Mouse (Mus musculus) kidney, adult 8-10 months (tissue): ENCODE data around the gene Ptpru.
"Not testable (repeated sequence)": the region's sequence is repeated elsewhere in the genome, so short reads cannot be mapped to it uniquely, and the experiment has no call there.

Experiments used
- DNase-seq, 2 experiments: peaks; one replicate each; pipeline ENCODE4 v3.0.0; 2022

Ptpru gene

GRCm38 (mm10) chr4:131833971-131834609, 4.0 kb downstream of the Ptpru start:
- DNase-seq = peak; percentile 36 to 47

- no peak for DNase-seq
Measured at GRCm38 (mm10) chr4:131832759-131833407, 5.2 kb downstream of the Ptpru start.

GRCm38 (mm10) chr4:131831546-131832045, 6.5 kb downstream of the Ptpru start:
- DNase-seq = no peak

- no peak for DNase-seq
Measured at GRCm38 (mm10) chr4:131829123-131829522, 9.0 kb downstream of the Ptpru start.

- DNase-seq = no peak
Measured at GRCm38 (mm10) chr4:131826905-131827304, 11.2 kb downstream of the Ptpru start.

- DNase-seq = no peak
Measured at GRCm38 (mm10) chr4:131825830-131826229, 12.3 kb downstream of the Ptpru start.

GRCm38 (mm10) chr4:131824939-131825338, 13.1 kb downstream of the Ptpru start:
- DNase-seq = no peak

GRCm38 (mm10) chr4:131822583-131822982, 15.5 kb downstream of the Ptpru start:
- DNase-seq = no peak

- no peak for DNase-seq
Measured at GRCm38 (mm10) chr4:131821161-131821731, 16.8 kb downstream of the Ptpru start.

- no peak for DNase-seq
Measured at GRCm38 (mm10) chr4:131818926-131819325, 19.2 kb downstream of the Ptpru start.

GRCm38 (mm10) chr4:131815774-131816173, 22.3 kb downstream of the Ptpru start:
- no peak for DNase-seq

- no peak for DNase-seq
Measured at GRCm38 (mm10) chr4:131814869-131815268, 23.2 kb downstream of the Ptpru start.

- no peak for DNase-seq
Measured at GRCm38 (mm10) chr4:131813798-131814197, 24.3 kb downstream of the Ptpru start.

- DNase-seq = no peak
Measured at GRCm38 (mm10) chr4:131812458-131812857, 25.6 kb downstream of the Ptpru start.

GRCm38 (mm10) chr4:131805255-131805654, 32.8 kb downstream of the Ptpru start:
- no peak for DNase-seq

GRCm38 (mm10) chr4:131804732-131805131, 33.4 kb downstream of the Ptpru start:
- DNase-seq = not testable (repeated sequence)

GRCm38 (mm10) chr4:131803846-131804245, 34.2 kb downstream of the Ptpru start:
- no peak for DNase-seq

GRCm38 (mm10) chr4:131798968-131799367, 39.1 kb downstream of the Ptpru start:
- DNase-seq = no peak

GRCm38 (mm10) chr4:131797920-131798319, 40.2 kb downstream of the Ptpru start:
- DNase-seq = no peak

GRCm38 (mm10) chr4:131797483-131797882, 40.6 kb downstream of the Ptpru start:
- DNase-seq = no peak

- DNase-seq = no peak
Measured at GRCm38 (mm10) chr4:131796312-131797080, 41.6 kb downstream of the Ptpru start.

GRCm38 (mm10) chr4:131786800-131787199, 51.3 kb downstream of the Ptpru start:
- DNase-seq = peak in 1 of 2 experiments; percentile 9

- peak in 1 of 2 experiments; percentile 34 for DNase-seq
Measured at GRCm38 (mm10) chr4:131784034-131784433, 54.1 kb downstream of the Ptpru start.
